In the genomic region with DNA sequence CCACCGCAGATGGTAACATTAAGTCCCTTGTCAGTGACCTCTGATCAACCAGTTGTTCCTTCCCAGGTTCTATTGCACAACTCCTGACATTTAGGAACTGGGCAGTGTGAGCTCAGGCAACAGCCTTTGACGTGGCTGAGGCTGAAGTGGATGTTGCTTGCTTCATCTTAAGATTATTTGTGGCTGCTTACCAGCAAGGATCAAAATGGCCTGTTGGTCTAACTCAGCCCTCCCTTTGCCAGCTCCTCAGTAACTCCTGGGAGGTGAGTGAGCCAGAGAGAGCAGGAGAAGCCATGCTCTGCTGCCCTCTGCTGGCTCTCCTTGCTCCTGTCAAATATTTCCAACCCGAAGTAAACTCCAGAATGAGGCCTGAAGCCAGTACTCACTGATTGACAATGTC, we compare ENCODE assay signal across 7 mouse cellular contexts.
DNase-seq lines count a peak whose midpoint lies in the region; TF ChIP-seq lines count a peak whose summit lies in the region.

No protein-coding gene starts in this region.

- intact Hi-C loops in left cerebral cortex, adult 2 months (cut with DNase I) = loop anchor here (5.0 kb wide), 1 partner anchor 223 kb away; no protein-coding TSS in a partner anchor

- peak; percentile 54 for DNase-seq in T-cell, adult 2 months (ENCODE audit: low spot score)
- DNase-seq in cerebellum, adult 9-10 months = peak; percentile 38
- peak; percentile 18 to 61 for DNase-seq in frontal cortex, postnatal 14 days (ENCODE audit: low spot score in 2 of 2)
- peak; percentile 67 for DNase-seq in hindlimb bud, embryonic 11.5 days (ENCODE audit: extremely low spot score, low read depth, low spot score)
- DNase-seq in left cerebral cortex, adult 2 months (ENCODE audit: extremely low spot score in 1 of 2, low spot score in 2 of 2) = peak; percentile 66 to 71
- DNase-seq in midbrain, embryonic 10.5 days (ENCODE audit: low spot score) = peak; percentile 65
- DNase-seq in right cerebral cortex, postnatal 4 days = peak; percentile 74

- no peaks in the 10 kb centered on the region for H3K4me1 ChIP-seq in midbrain, embryonic 10.5 days

- no peak overlapping the region for H3K4me3 ChIP-seq in left cerebral cortex, adult 2 months
- H3K4me3 ChIP-seq in midbrain, embryonic 10.5 days = no peak overlapping the region

- H3K36me3 ChIP-seq in midbrain, embryonic 10.5 days = no peaks in the 10 kb centered on the region

- no peaks in the 10 kb centered on the region for H3K9me3 ChIP-seq in midbrain, embryonic 10.5 days (replicated peaks)

- peak; percentile 89 for TF ChIP-seq CTCF in left cerebral cortex, adult 2 months (IDR thresholded peaks at IDR 0.05)

- WGBS in midbrain, embryonic 10.5 days = 38% methylated on average over 3 of the region's 3 CpGs

- no peaks in the 10 kb centered on the region for H3K27me3 ChIP-seq in midbrain, embryonic 10.5 days (ENCODE audit: low read depth, poor library complexity, severe bottlenecking)

- H3K27ac ChIP-seq in left cerebral cortex, adult 2 months = no peak overlapping the region
- H3K27ac ChIP-seq in midbrain, embryonic 10.5 days (replicated peaks) = no peak overlapping the region
